Mouse (Mus musculus) cerebellum, adult 2 months (tissue): Measurements from ENCODE around the gene Kin. TPM values are rescaled to one million over a fixed set of nuclear protein-coding genes. Genes with fewer than 3 reads are reported as not detected.
A peak's percentile ranks its signal among the peaks of the same experiment; 100 is the strongest.

ENCODE experiments used
- DNase-seq, 2 experiments: peaks; one replicate each; pipeline ENCODE4 v3.0.0; 2021
- H3K27ac ChIP-seq: fragments of 200-500 bp; 2 replicates; pipeline ENCODE4 v1.5.1; 2012; ENCODE audit warnings: low read length, control low read depth, inconsistent platforms; ENCODE audit not compliant: insufficient read depth
- H3K27me3 ChIP-seq: fragments of 200-500 bp; 2 replicates; pipeline ENCODE4 v1.6.1; 2012; ENCODE audit warnings: inconsistent platforms, mild to moderate bottlenecking, low read length, moderate library complexity; ENCODE audit not compliant: control insufficient read depth, insufficient read depth
- H3K4me1 ChIP-seq: fragments of 200-500 bp; 2 replicates; pipeline ENCODE4 v1.6.1; 2011; ENCODE audit warnings: low read length; ENCODE audit not compliant: control insufficient read depth, insufficient read depth
- H3K4me3 ChIP-seq: fragments of 200-500 bp; replicated peaks from 2 replicates; pipeline ENCODE3; 2011; ENCODE audit warnings: mild to moderate bottlenecking, low read depth, low read length, control low read depth; ENCODE audit not compliant: insufficient read depth
- CTCF ChIP-seq: fragments of 200-500 bp; IDR thresholded peaks from 2 replicates; pipeline ENCODE4 v1.5.1; 2011; ENCODE audit warnings: low read depth, mild to moderate bottlenecking, control low read depth, low read length, moderate library complexity, borderline replicate concordance; ENCODE audit not compliant: insufficient read depth
- POLR2A ChIP-seq: fragments of 200-500 bp; IDR thresholded peaks from 2 replicates; pipeline ENCODE4 v1.6.1; 2011; ENCODE audit warnings: low read length, control low read depth, borderline replicate concordance; ENCODE audit not compliant: insufficient read depth
- WGBS: fragments of 180-500 bp; shearing (Covaris S2); methylation state at CpG from one replicate; pipeline ENCODE4 v1.1.7; 2018; 5-methylcytosine and 5-hydroxymethylcytosine counted together
- polyA plus RNA-seq: library from polyadenylated mRNA; depleted of rRNA; stranded (reverse); fragments of >200 nt; gene quantifications from 2 replicates; pipeline ENCODE4 v1.2.3, GENCODE M21; 2012; rRNA removed

Kin gene
- polyA plus RNA-seq, 1 experiment, result 14.8 TPM

DNA sequence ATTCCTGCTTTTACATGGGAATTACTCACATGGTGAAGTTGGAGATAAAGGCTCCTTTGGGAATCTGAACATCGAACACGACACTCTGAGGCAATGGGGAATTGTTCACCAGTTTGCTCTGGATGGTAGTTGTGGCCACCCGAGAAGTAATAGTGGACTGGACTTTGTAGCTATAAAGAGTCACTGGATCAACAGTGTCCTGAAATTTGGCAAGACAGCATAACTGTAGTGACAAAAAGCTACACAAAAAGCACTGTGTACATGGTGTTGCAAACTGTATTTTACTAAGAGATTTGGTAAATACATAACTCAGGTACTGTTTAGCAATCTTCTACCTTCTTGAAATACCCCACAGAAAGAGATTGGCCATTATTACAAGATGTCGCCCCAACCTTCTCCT, 45.7 kb downstream of the Kin start:
- DNase-seq, result no peak
- no peak for TF ChIP-seq POLR2A
- no peak for TF ChIP-seq CTCF
- 83% methylated on average over 4 of the region's 4 CpGs for WGBS
- H3K4me1 ChIP-seq, result no peaks in the 10 kb centered on the region
- no peak overlapping the region for H3K27ac ChIP-seq
- no peak overlapping the region for H3K4me3 ChIP-seq
- H3K27me3 ChIP-seq, result no peaks in the 10 kb centered on the region

- TF ChIP-seq POLR2A (no peak), CTCF (no peak)
- Histone ChIP-seq H3K27ac (no peak overlapping the region), H3K4me3 (no peak overlapping the region), H3K27me3 (no peaks in the 10 kb centered on the region), H3K4me1 (no peaks in the 10 kb centered on the region)
- DNase-seq, result no peak
- 97% methylated on average over 5 of the region's 5 CpGs for WGBS
These were observed 47.1 kb downstream of the Kin start for GRCm38 (mm10) chr2:10127471-10127870.

- DNase-seq, result no peak
- 71% methylated on average over 4 of the region's 4 CpGs for WGBS
- Histone ChIP-seq H3K4me1 (no peaks in the 10 kb centered on the region), H3K27me3 (no peaks in the 10 kb centered on the region), H3K27ac (no peak overlapping the region), H3K4me3 (no peak overlapping the region)
- TF ChIP-seq POLR2A (no peak), CTCF (no peak)
These were observed 48.2 kb downstream of the Kin start for GRCm38 (mm10) chr2:10128571-10128970.

DNA sequence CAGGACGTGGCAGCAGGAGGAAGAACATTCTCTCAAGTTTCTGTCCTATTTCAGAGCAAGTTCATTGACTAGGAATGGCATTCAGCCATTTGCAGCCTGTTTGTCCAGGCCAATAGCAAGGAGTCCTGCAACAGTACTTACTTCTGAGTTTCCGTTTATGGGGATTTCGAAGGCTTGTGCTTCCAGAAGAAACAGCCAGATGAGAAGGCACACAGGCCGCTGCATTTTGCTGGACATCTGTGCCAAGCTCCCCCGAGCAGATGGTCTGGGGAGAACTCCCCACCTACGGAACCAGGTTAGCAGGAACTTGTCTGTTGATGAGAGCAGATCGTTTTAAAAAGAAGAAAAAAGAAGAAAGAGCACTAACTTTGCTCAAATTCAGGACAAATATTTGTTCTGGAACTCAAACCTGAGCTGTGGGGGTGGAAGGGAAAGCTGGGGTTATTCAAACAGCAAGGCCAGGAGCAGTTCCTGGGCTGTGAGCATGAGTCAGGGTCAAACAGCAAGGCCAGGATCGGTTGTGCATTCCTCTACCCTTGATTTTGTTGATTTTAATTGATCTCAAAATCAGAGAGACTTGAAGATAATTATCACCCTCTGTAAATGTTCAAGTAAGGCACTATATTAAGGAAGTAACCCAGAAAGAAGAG, 50.1 kb downstream of the Kin start:
- WGBS, result 41% methylated on average over 8 of the region's 8 CpGs
- TF ChIP-seq CTCF (no peak), POLR2A (no peak)
- no peak for DNase-seq
- H3K27ac ChIP-seq, result no peak overlapping the region
- no peak overlapping the region for H3K4me3 ChIP-seq
- no peaks in the 10 kb centered on the region for H3K27me3 ChIP-seq
- no peaks in the 10 kb centered on the region for H3K4me1 ChIP-seq

- no peak for TF ChIP-seq POLR2A
- TF ChIP-seq CTCF, result no peak
- no peak within 1 kb of the TSS for H3K27ac ChIP-seq
- no peak for DNase-seq
- no peaks in the 10 kb centered on the region for H3K27me3 ChIP-seq
- 95% methylated on average over 4 of the region's 4 CpGs for WGBS
- H3K4me1 ChIP-seq, result no peaks in the 10 kb centered on the region
- no peak within 1 kb of the TSS for H3K4me3 ChIP-seq
These were observed 50.9 kb downstream of the Kin start, which contains the start of gene Itih2 for GRCm38 (mm10) chr2:10131296-10131695. Gene Itih2 (minus strand): TSS chr2:10131396.

GRCm38 (mm10) chr2:10132128-10132527, 51.7 kb downstream of the Kin start:
- H3K27me3 ChIP-seq, result no peaks in the 10 kb centered on the region
- H3K4me3 ChIP-seq, result no peak overlapping the region
- H3K27ac ChIP-seq, result no peak overlapping the region
- no peak for TF ChIP-seq POLR2A
- TF ChIP-seq CTCF, result no peak
- H3K4me1 ChIP-seq, result no peaks in the 10 kb centered on the region
- WGBS, result 89% methylated on average over 1 of the region's 1 CpGs
- DNase-seq, result no peak

- no peak overlapping the region for H3K4me3 ChIP-seq
- no peak overlapping the region for H3K27ac ChIP-seq
- H3K4me1 ChIP-seq, result no peaks in the 10 kb centered on the region
- H3K27me3 ChIP-seq, result no peaks in the 10 kb centered on the region
- DNase-seq, result no peak
- 75% methylated on average over 6 of the region's 6 CpGs for WGBS
- TF ChIP-seq POLR2A (no peak), CTCF (no peak)
These were observed 53.5 kb downstream of the Kin start for GRCm38 (mm10) chr2:10133941-10134340.

DNA sequence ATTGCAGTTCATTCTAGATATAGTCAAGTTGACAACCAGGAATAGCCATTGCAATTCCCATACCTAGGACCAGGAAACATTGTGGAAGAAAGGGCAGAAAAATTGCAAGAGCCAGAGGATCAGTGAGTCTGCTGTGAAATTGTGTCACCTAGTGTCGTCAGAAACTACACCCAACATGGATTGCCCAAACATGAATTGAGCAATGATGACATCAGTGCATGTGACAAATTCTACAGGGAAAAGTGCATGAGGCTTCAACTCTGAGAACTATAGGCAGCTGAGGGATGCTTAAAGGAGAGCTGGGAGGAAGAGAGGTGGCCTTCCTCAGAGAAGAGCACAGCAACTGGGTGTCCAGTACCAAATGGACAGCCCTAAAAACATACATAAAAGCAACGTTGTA, 56.9 kb downstream of the Kin start:
- DNase-seq, result no peak
- WGBS, result 86% methylated on average over 2 of the region's 2 CpGs
- TF ChIP-seq CTCF (no peak), POLR2A (no peak)
- Histone ChIP-seq H3K4me3 (no peak overlapping the region), H3K4me1 (no peaks in the 10 kb centered on the region), H3K27ac (no peak overlapping the region), H3K27me3 (no peaks in the 10 kb centered on the region)

DNA sequence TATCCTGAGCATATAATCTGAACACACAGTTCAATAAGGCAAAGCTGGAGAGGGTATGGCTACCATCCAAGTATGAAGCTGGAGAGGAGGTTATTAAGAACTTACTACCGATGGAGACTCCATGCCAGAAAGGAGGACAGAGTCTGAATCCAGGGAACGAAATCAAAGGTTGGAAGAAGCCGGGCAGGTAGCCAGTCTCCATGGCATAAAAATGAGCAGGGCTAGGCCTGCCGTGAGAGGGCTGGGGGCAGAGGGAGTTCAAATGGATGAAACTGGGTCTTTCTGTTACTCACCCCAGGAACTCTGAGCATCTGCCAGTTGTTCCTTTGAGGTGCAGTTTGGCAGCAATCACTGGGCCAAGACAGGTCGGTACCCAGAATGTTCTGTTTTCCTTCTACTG, 60.1 kb downstream of the Kin start:
- peak in 1 of 2 experiments; percentile 26 for DNase-seq
- 11% methylated on average over 5 of the region's 5 CpGs for WGBS
- Histone ChIP-seq H3K27ac (no peak overlapping the region), H3K4me3 (no peak overlapping the region), H3K4me1 (no peaks in the 10 kb centered on the region), H3K27me3 (no peaks in the 10 kb centered on the region)
- TF ChIP-seq POLR2A, result no peak
- no peak for TF ChIP-seq CTCF

Other genes starting within 250 kb of the Kin start
- 0.30 TPM in 1 of 2 replicates, not detected in the other for gene 4930412O13Rik, start 199.3 kb upstream of the Kin start, polyA plus RNA-seq
- not detected in 2 replicates for gene 9230102O04Rik, start 191.1 kb upstream of the Kin start, polyA plus RNA-seq
- 1.2 and 1.3 TPM in 2 replicates for gene Gata3, start 190.6 kb upstream of the Kin start, polyA plus RNA-seq
- 13.0 and 13.1 TPM in 2 replicates for gene Taf3, start 32.0 kb upstream of the Kin start, polyA plus RNA-seq
- gene Atp5c1, start 83 bp upstream of the Kin start, polyA plus RNA-seq, result 527 TPM in 2 replicates
- gene Itih2, start 50.8 kb downstream of the Kin start, polyA plus RNA-seq, result 1.9 and 3.3 TPM in 2 replicates
- gene Itih5, start 73.0 kb downstream of the Kin start, polyA plus RNA-seq, result 14.9 and 16.1 TPM in 2 replicates